Mouse (Mus musculus) liver, adult 2 months (tissue): Measurements from ENCODE around the gene Stard3. TPM values are rescaled to one million over a fixed set of nuclear protein-coding genes. Genes with fewer than 3 reads are reported as not detected.

Experiments used
- DNase-seq: peaks from one replicate; pipeline ENCODE4 v3.0.0-alpha.2; 2011; ENCODE audit warnings: low read depth, low spot score; ENCODE audit errors: extremely low read depth
- H3K27ac ChIP-seq: fragments of 200-500 bp; replicated peaks from 2 replicates; pipeline ENCODE4 v1.5.1; 2012; ENCODE audit warnings: low read depth, mild to moderate bottlenecking, control low read depth, inconsistent platforms, low read length; ENCODE audit not compliant: insufficient read depth
- H3K27me3 ChIP-seq: fragments of 200-500 bp; 2 replicates; pipeline ENCODE4 v1.6.1; 2012; ENCODE audit warnings: mild to moderate bottlenecking, moderate library complexity, low read length, inconsistent platforms; ENCODE audit not compliant: control insufficient read depth, insufficient read depth
- H3K36me3 ChIP-seq: fragments of 200-500 bp; 2 replicates; pipeline ENCODE4 v1.6.1; 2012; ENCODE audit warnings: low read length, inconsistent platforms; ENCODE audit not compliant: control insufficient read depth, insufficient read depth
- H3K4me1 ChIP-seq: fragments of 200-500 bp; 2 replicates; pipeline ENCODE4 v1.6.1; 2011; ENCODE audit warnings: low read length; ENCODE audit not compliant: control insufficient read depth, insufficient read depth
- H3K4me3 ChIP-seq: fragments of 200-500 bp; 2 replicates; pipeline ENCODE4 v1.5.1; 2011; ENCODE audit warnings: low read depth, mild to moderate bottlenecking, control low read depth, low read length, moderate library complexity; ENCODE audit not compliant: insufficient read depth
- H3K79me2 ChIP-seq: fragments of 200-500 bp; 2 replicates; pipeline ENCODE4 v1.6.1; 2012; ENCODE audit warnings: inconsistent platforms, mild to moderate bottlenecking, low read length, moderate library complexity; ENCODE audit not compliant: control insufficient read depth, insufficient read depth
- H3K9ac ChIP-seq: fragments of 200-500 bp; 2 replicates; pipeline ENCODE4 v1.6.1; 2012; ENCODE audit warnings: low read depth, mild to moderate bottlenecking, control low read depth, inconsistent platforms, low read length
- CTCF ChIP-seq: fragments of 200-500 bp; IDR thresholded peaks from 2 replicates; pipeline ENCODE4 v1.5.1; 2011; ENCODE audit warnings: low read depth, low read length, control low read depth
- POLR2A ChIP-seq: fragments of 200-500 bp; IDR thresholded peaks from 2 replicates; pipeline ENCODE4 v1.6.1; 2011; ENCODE audit warnings: low read length, control low read depth; ENCODE audit not compliant: insufficient read depth; ENCODE audit errors: extremely low read depth
- WGBS: fragments of 180-500 bp; shearing (Covaris S2); methylation state at CpG from one replicate; pipeline ENCODE4 v1.1.7; 2018; 5-methylcytosine and 5-hydroxymethylcytosine counted together
- polyA plus RNA-seq: library from polyadenylated mRNA; depleted of rRNA; stranded (reverse); fragments of >200 nt; gene quantifications from 2 replicates; pipeline ENCODE4 v1.2.3, GENCODE M21; 2012; rRNA removed
- total RNA-seq: library from RNA; depleted of rRNA; stranded (reverse); fragments of >200 nt; gene quantifications from 2 replicates; pipeline ENCODE4 v1.2.3, GENCODE M21; 2014; rRNA removed

The Stard3 gene
- total and polyA plus RNA-seq, 2 experiments = 11.9 to 41.1 TPM

DNA sequence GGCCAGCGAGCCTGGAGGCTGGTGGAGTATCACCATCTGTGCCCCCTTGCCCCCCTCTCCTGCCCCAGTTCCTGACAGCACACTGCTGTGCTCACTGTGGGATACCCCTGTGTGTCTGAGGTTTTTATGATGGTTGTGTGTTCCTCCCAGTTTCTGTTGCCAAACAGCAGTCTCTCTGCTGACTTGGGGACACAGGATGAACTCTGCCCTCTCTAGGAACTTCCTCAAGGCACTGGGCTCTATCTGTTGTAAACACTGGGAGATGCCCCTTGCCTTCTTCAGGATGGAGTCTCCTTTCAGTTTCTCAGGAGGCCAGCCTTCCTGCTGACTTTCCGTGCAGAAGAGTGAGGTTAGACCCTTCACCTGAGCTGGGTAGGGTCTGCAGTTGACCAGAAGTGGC, 56.0 kb downstream of the Stard3 start:
- DNase-seq = no peak
- Histone ChIP-seq H3K36me3 (no peaks in the 10 kb centered on the region), H3K79me2 (peaks cover 3% of the 10 kb centered on the region; the same call in 1 of the 2 replicates), H3K9ac (no peak overlapping the region), H3K4me1 (0 out of 2 replicates have a peak, but pooled peaks cover 2% of the 10 kb centered on the region), H3K27ac (no peak overlapping the region), H3K4me3 (no peak overlapping the region), H3K27me3 (peaks cover 11% of the 10 kb centered on the region)
- WGBS = 66% methylated on average over 2 of the region's 2 CpGs
- TF ChIP-seq CTCF (no peak), POLR2A (no peak)

DNA sequence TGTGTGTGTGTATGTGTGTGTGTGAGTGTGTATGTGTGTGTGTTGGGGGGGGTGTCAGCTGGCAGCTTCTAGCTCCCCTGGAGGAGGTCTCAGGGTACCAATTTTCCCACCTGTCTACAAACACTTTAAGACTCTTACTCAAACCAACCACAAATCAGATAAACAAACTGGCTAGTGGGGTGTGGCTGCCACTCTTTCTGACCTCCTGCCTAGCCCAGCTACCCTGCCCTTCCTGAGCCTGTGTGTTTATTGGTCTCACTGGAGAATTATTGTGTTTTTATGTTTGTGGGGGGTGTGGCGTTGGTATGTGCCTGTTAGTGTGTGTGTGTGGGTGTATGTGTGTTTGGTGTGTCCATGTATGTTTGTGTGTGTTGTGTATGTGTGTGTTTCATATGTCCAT, 58.9 kb downstream of the Stard3 start:
- WGBS = 83% methylated on average over 1 of the region's 1 CpGs
- Histone ChIP-seq H3K79me2 (peaks cover 3% of the 10 kb centered on the region; the same call in 1 of the 2 replicates), H3K4me3 (no peak overlapping the region), H3K27ac (no peak overlapping the region), H3K4me1 (no peaks in the 10 kb centered on the region), H3K36me3 (no peaks in the 10 kb centered on the region), H3K9ac (no peak overlapping the region), H3K27me3 (peaks cover 8% of the 10 kb centered on the region)
- TF ChIP-seq POLR2A (no peak), CTCF (no peak)
- no peak for DNase-seq

DNA sequence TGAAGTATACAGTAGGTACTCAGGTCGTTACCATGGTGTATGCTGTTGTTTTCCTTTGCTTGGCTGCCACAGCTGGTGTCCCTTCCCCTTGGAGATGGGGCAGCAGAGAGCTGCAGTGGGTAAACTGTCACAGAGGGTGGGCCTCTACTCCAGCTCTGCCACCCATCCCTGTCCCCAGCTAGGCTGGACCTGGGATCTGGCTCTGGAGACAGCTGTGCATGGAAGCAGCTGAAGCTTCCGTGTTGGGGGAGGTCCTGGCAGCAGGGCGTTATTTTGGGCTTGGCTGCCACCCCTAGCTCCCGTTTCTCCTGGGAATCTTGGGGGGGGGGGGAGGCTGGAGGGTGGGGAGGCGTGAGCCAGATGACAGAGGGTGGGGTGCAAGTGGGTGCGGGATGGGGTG, 60.1 kb downstream of the Stard3 start:
- 76% methylated on average over 5 of the region's 6 CpGs for WGBS
- H3K4me1 ChIP-seq = no peaks in the 10 kb centered on the region
- H3K79me2 ChIP-seq = no peaks in the 10 kb centered on the region
- H3K36me3 ChIP-seq = no peaks in the 10 kb centered on the region
- no peak overlapping the region for H3K9ac ChIP-seq
- H3K4me3 ChIP-seq = no peak overlapping the region
- DNase-seq = no peak
- TF ChIP-seq POLR2A (no peak), CTCF (no peak)
- H3K27ac ChIP-seq = no peak overlapping the region
- no peaks in the 10 kb centered on the region for H3K27me3 ChIP-seq

DNA sequence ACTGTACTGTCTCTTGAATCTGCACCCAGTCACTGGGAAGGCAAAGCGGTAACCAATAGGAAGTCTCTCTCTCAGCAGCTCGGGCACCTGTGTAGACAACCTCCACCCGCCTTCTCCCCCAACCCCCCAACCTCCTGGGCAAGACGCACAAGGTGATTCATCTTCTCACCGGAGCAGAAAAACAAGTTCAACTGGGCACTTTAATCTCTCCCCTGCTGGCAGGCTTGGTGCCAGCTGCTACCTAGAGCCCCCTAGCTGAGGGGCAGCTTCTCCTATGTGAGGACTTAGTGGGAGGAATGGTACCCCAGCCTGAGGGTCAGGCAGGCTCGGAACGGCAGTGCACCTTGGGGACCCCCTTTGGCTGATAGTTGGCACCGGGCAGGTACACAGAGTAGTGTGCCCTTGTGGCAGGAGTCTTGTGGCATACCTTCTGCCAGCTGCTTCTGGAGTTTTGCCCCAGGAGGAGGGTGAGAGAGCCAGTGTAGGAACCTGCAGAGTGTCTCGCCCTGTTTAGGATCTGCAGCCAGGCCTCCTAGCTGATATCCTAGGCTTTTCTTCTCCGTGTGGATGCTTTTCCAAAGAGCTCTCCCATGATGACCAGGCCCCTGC, 60.9 kb downstream of the Stard3 start:
- Histone ChIP-seq H3K36me3 (no peaks in the 10 kb centered on the region), H3K79me2 (no peaks in the 10 kb centered on the region), H3K27ac (no peak overlapping the region), H3K4me1 (no peaks in the 10 kb centered on the region), H3K27me3 (no peaks in the 10 kb centered on the region), H3K4me3 (no peak overlapping the region), H3K9ac (no peak overlapping the region)
- TF ChIP-seq CTCF = no peak
- TF ChIP-seq POLR2A = no peak
- DNase-seq = no peak
- WGBS = 93% methylated on average over 10 of the region's 10 CpGs

DNA sequence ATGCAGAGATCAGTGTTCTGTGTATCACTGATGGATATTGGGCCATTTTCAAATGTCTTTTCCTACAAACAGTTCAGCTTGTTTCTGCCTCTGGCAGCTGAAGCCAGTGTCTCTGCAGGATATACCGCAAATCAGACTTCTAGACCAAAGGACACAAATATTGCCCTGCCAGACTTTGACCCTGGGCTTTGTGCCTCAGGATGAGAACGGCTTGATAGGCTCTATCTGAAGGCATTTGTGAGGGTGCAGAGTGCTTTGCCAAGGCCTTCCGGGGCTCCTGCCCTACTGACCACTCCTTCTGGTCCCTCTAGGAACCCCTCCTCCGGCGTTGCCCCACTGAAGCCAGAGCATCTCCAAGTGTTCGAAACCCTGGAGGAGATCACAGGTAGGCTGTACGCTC, 68.4 kb downstream of the Stard3 start:
- H3K79me2 ChIP-seq = no peaks in the 10 kb centered on the region
- WGBS = 64% methylated on average over 7 of the region's 7 CpGs
- H3K9ac ChIP-seq = no peak overlapping the region
- no peaks in the 10 kb centered on the region for H3K27me3 ChIP-seq
- H3K4me3 ChIP-seq = no peak overlapping the region
- DNase-seq = peak; percentile 15
- no peak overlapping the region for H3K27ac ChIP-seq
- no peak for TF ChIP-seq POLR2A
- TF ChIP-seq CTCF = no peak
- no peaks in the 10 kb centered on the region for H3K4me1 ChIP-seq
- no peaks in the 10 kb centered on the region for H3K36me3 ChIP-seq

DNA sequence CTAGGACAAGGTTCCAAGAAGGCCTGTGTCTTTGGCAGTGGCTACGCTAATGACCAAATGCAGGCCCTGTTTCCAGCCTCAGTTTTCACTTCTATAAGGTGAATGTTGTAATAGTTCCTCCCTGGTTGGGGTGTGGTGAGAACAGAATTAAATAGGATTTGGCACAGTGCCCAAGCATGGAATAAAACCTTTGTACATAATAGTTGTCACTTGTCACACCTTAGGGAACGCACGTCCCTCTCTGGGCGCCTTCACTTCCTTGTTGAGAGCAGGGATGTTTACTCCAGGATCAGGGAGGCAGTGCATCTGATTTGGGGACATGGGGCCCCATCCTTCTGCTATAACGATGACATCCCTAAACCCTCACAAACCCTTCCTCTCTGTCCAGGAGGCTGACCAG, 70.3 kb downstream of the Stard3 start:
- TF ChIP-seq CTCF (no peak), POLR2A (no peak)
- no peaks in the 10 kb centered on the region for H3K4me1 ChIP-seq
- H3K79me2 ChIP-seq = no peaks in the 10 kb centered on the region
- H3K4me3 ChIP-seq = no peak overlapping the region
- WGBS = 90% methylated on average over 5 of the region's 5 CpGs
- no peak overlapping the region for H3K9ac ChIP-seq
- H3K27me3 ChIP-seq = no peaks in the 10 kb centered on the region
- no peak overlapping the region for H3K27ac ChIP-seq
- H3K36me3 ChIP-seq = no peaks in the 10 kb centered on the region
- DNase-seq = no peak

Other genes starting within 250 kb of the Stard3 start
- 15.1 and 16.7 TPM in 2 replicates for gene Fbxl20, start 208.0 kb upstream of the Stard3 start, total RNA-seq
- gene Fbxl20, start 208.0 kb upstream of the Stard3 start, polyA plus RNA-seq = 8.7 and 12.3 TPM in 2 replicates
- 10.0 and 12.9 TPM in 2 replicates for gene Med1, start 165.1 kb upstream of the Stard3 start, total RNA-seq
- 5.3 and 5.6 TPM in 2 replicates for gene Med1, start 165.1 kb upstream of the Stard3 start, polyA plus RNA-seq
- gene Cdk12, start 155.3 kb upstream of the Stard3 start, total RNA-seq = 19.5 and 20.3 TPM in 2 replicates
- gene Cdk12, start 155.3 kb upstream of the Stard3 start, polyA plus RNA-seq = 5.8 and 7.9 TPM in 2 replicates
- not detected in 2 replicates for gene Neurod2, start 28.7 kb upstream of the Stard3 start, total RNA-seq
- not detected in 2 replicates for gene Neurod2, start 28.7 kb upstream of the Stard3 start, polyA plus RNA-seq
- 0.55 and 0.87 TPM in 2 replicates for gene Ppp1r1b, start 10.0 kb upstream of the Stard3 start, total RNA-seq
- 2.8 and 4.3 TPM in 2 replicates for gene Ppp1r1b, start 10.0 kb upstream of the Stard3 start, polyA plus RNA-seq
- gene Tcap, start 25.4 kb downstream of the Stard3 start, total RNA-seq = 3.5 TPM in 1 of 2 replicates, not detected in the other
- 0.10 and 0.16 TPM in 2 replicates for gene Tcap, start 25.4 kb downstream of the Stard3 start, polyA plus RNA-seq
- gene Pnmt, start 28.1 kb downstream of the Stard3 start, total RNA-seq = 1.7 TPM in 1 of 2 replicates, not detected in the other
- gene Pnmt, start 28.1 kb downstream of the Stard3 start, polyA plus RNA-seq = not detected in 2 replicates
- 0.37 and 0.87 TPM in 2 replicates for gene Pgap3, start 42.1 kb downstream of the Stard3 start, total RNA-seq
- gene Pgap3, start 42.1 kb downstream of the Stard3 start, polyA plus RNA-seq = 3.7 and 5.0 TPM in 2 replicates
- 0.60 and 1.0 TPM in 2 replicates for gene Erbb2, start 54.1 kb downstream of the Stard3 start, total RNA-seq
- gene Erbb2, start 54.1 kb downstream of the Stard3 start, polyA plus RNA-seq = 0.56 and 0.72 TPM in 2 replicates
- gene Mien1, start 80.6 kb downstream of the Stard3 start, total RNA-seq = 62.8 and 64.1 TPM in 2 replicates
- gene Mien1, start 80.6 kb downstream of the Stard3 start, polyA plus RNA-seq = 75.0 and 101 TPM in 2 replicates
- 58.2 and 84.8 TPM in 2 replicates for gene Grb7, start 88.0 kb downstream of the Stard3 start, total RNA-seq
- 134 and 136 TPM in 2 replicates for gene Grb7, start 88.0 kb downstream of the Stard3 start, polyA plus RNA-seq
- gene Ikzf3, start 187.7 kb downstream of the Stard3 start, total RNA-seq = 0.37 and 0.60 TPM in 2 replicates
- gene Ikzf3, start 187.7 kb downstream of the Stard3 start, polyA plus RNA-seq = 0.82 and 1.1 TPM in 2 replicates
- 0.28 and 0.94 TPM in 2 replicates for gene Zpbp2, start 192.7 kb downstream of the Stard3 start, total RNA-seq
- 0.09 TPM in 1 of 2 replicates, not detected in the other for gene Zpbp2, start 192.7 kb downstream of the Stard3 start, polyA plus RNA-seq
- 48.3 and 62.0 TPM in 2 replicates for gene Ormdl3, start 229.0 kb downstream of the Stard3 start, total RNA-seq
- 119 and 166 TPM in 2 replicates for gene Ormdl3, start 229.0 kb downstream of the Stard3 start, polyA plus RNA-seq
- gene Lrrc3c, start 239.9 kb downstream of the Stard3 start, total RNA-seq = not detected in 2 replicates
- not detected in 2 replicates for gene Lrrc3c, start 239.9 kb downstream of the Stard3 start, polyA plus RNA-seq